Mouse (Mus musculus) layer of hippocampus, postnatal 36 days (tissue): ENCODE data around the gene Rhpn2. TPM values are rescaled to one million over a fixed set of nuclear protein-coding genes. Genes with fewer than 3 reads are reported as not detected.

ENCODE experiments used
- DNase-seq, 2 experiments: peaks; one replicate each; pipeline ENCODE4 v3.0.0; 2022
- total RNA-seq, 2 experiments: library from RNA; stranded (reverse); gene quantifications; 2 replicates each; pipeline ENCODE4 v1.2.3; 2021

Rhpn2 gene
- total RNA-seq, 2 experiments from 2014 or later = 4.0 to 6.0 TPM

DNA sequence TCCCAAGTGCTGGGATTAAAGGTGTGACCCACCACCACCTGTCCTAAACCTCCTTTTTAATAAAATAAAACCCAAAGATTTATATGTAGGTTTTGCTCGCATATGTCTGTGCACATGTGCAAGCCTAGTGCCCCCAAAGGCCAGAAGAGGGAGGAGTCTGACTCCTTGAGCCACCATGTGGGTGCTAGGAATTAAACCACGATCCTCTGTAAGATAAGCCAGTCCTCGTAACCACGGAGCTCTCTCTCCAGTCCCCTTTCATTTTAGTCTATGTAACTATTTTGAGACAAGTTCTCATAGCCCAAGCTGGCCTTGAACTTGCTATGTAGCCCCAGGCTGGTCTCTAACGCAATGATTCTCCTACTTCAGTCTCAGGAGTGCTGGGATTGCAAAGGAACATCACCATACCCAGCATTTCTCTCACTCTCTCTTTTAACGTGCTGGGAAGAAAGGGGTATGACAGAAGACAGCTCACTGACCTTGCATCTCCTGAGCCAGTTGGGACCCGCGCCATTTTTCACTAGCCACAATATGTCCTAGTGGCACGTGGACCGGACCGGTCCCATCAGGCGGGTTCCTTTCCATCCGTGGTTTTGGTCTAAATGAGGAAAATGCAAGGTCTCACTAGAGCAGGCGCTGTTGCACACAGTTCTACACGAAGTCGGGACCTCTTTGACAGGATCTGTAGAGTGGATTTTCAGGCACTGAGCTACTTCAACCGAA is 61.9 kb downstream of the Rhpn2 start:
- DNase-seq = no peak

- DNase-seq = peak; percentile 95 to 98
Measured at GRCm38 (mm10) chr7:35396542-35397168, 62.7 kb downstream of the Rhpn2 start, which contains the start of the genes Faap24 and Cep89. Gene Faap24 (minus strand): TSS chr7:35396836. Gene Cep89 (plus strand): TSS chr7:35397035.

- no peak for DNase-seq
Measured at GRCm38 (mm10) chr7:35401169-35401568, 67.2 kb downstream of the Rhpn2 start.

DNA sequence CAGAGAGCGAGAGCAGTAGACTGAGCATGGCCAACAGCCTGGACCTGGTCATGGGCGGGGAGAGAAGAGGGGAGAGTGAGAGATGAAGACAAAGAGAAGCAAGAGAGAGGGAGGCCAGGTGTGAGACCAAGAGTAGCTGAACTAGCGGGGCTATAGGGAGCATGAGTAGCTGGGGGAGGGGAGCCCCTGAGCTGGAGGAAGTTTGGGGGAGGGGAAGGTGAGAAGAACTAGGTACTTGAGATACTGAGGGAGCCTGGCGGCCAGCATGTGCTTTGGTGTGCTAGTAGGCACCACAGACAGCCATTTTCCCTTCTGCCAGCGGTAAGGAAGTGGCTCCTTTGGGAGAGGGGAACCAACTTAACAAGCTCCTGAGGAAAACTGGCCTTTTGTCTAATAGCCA is 81.3 kb downstream of the Rhpn2 start:
- no peak for DNase-seq

GRCm38 (mm10) chr7:35415801-35416653 is 82.1 kb downstream of the Rhpn2 start:
- no peak for DNase-seq

GRCm38 (mm10) chr7:35416654-35416948 is 82.6 kb downstream of the Rhpn2 start:
- no peak for DNase-seq

- DNase-seq = no peak
Measured at GRCm38 (mm10) chr7:35423071-35423470, 89.1 kb downstream of the Rhpn2 start.

DNA sequence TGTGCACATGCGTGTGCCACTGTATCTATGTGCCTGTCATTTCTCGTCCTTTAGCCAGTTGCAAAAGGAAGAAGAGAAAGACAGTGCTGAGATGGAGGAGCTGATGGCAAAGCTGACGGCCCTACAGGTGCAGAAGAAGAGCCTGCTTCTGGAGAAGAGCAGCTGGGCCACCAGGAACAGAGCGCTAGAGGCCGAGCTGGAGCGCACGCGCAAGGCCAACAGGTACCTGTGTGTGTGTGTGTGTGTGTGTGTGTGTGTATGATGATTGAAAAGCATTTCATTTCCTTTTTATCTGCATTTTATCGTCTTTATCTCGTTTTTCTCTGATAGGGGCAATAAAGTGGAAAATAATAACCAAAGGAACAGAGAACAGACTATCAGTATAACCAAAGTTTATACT is 94.2 kb downstream of the Rhpn2 start:
- DNase-seq = no peak

DNA sequence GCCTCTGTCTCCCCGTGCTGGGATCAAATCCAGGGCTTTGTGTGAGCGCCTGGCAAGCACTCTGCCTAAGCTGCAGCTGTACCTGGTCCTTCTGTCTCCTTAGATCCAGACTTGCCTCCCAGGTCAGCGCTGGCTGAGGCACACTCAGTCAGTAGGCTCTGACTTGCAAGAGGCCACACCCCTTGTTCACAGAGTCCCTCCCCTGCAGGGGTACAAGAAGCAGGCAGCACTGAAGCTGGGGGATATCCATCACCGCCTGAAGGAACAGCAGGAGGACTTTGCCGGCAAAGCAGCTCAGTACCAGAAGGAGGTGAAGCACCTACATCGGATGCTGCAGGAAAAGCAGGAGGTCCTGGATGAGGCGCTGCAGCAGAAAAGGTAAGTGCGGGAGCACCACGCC is 101.3 kb downstream of the Rhpn2 start:
- DNase-seq = no peak

Other genes with a start within 250 kb of the Rhpn2 start
- gene Cebpa, start 214.9 kb upstream of the Rhpn2 start, total RNA-seq = 10 to 100 TPM; 15.4 to 17.3 TPM
- 10 to 100 TPM; 50.4 to 53.2 TPM for gene Slc7a10, start 147.8 kb upstream of the Rhpn2 start, total RNA-seq
- gene Lrp3, start 118.7 kb upstream of the Rhpn2 start, total RNA-seq = 10 to 100 TPM; 72.8 to 73.5 TPM
- gene Gpatch1, start 15.7 kb upstream of the Rhpn2 start, total RNA-seq = 10 to 100 TPM; 25.4 to 26.8 TPM
- gene Faap24, start 62.7 kb downstream of the Rhpn2 start, total RNA-seq = 1 to 10 TPM; 5.0 to 5.4 TPM
- gene Cep89, start 62.9 kb downstream of the Rhpn2 start, total RNA-seq = 10 to 100 TPM; 18.7 to 21.1 TPM
- gene Slc7a9, start 114.6 kb downstream of the Rhpn2 start, total RNA-seq = not detected
- gene Tdrd12, start 203.6 kb downstream of the Rhpn2 start, total RNA-seq = under 1 TPM; 0.52 to 0.63 TPM
- gene Nudt19, start 222.1 kb downstream of the Rhpn2 start, total RNA-seq = 10 to 100 TPM; 65.2 to 73.8 TPM